Mouse (Mus musculus): Measurements from ENCODE around the gene 4930404N11Rik. TPM values are rescaled to one million over a fixed set of nuclear protein-coding genes. Genes with fewer than 3 reads are reported as not detected.

Gene 4930404N11Rik
- polyA plus RNA-seq, 2 experiments, result 0.37 to 0.43 TPM

GRCm38 (mm10) chr10:81385603-81386306 is 20.1 kb upstream of the 4930404N11Rik start:
- ATAC-seq (ENCODE audit: low FRiP score, low read depth) (no peak), DNase-seq (ENCODE audit: low spot score) (no peak)
- Histone ChIP-seq H3K36me3 (ENCODE audit: control insufficient read depth, insufficient read depth, low read length) (peaks cover 38% of the 10 kb centered on the region), H3K9me3 (ENCODE audit: control insufficient read depth, low read length) (no peaks in the 10 kb centered on the region), H3K27me3 (ENCODE audit: control insufficient read depth, insufficient read depth, low read length) (no peaks in the 10 kb centered on the region), H3K4me1 (ENCODE audit: control insufficient read depth, insufficient read depth, low read length) (peaks cover 10% of the 10 kb centered on the region), H3K27ac (replicated peaks; ENCODE audit: low read depth, low read length) (no peak overlapping the region), H3K4me3 (replicated peaks; ENCODE audit: low read length) (peak overlapping the region; percentile 94; the same call in 1 of the 2 replicates), H3K4me2 (replicated peaks; ENCODE audit: low read depth, low read length, severe bottlenecking) (peak overlapping the region; percentile 86; the same call in 1 of the 2 replicates), H3K9ac (ENCODE audit: low read depth, low read length, severe bottlenecking) (no peak overlapping the region)
- WGBS, result 88% methylated on average over 19 of the region's 22 CpGs
- no peak for TF ChIP-seq POLR2A (IDR thresholded peaks at IDR 0.05; ENCODE audit: borderline replicate concordance, extremely low read depth, insufficient read depth, insufficient read length)

GRCm38 (mm10) chr10:81384605-81384982 is 19.0 kb upstream of the 4930404N11Rik start:
- H3K9me3 ChIP-seq (ENCODE audit: control insufficient read depth, low read length), result no peaks in the 10 kb centered on the region
- peaks cover 10% of the 10 kb centered on the region for H3K4me1 ChIP-seq (ENCODE audit: control insufficient read depth, insufficient read depth, low read length)
- H3K36me3 ChIP-seq (ENCODE audit: control insufficient read depth, insufficient read depth, low read length), result peaks cover 38% of the 10 kb centered on the region
- ATAC-seq (ENCODE audit: low FRiP score, low read depth) (peak; percentile 13; the same call in 1 of the 2 replicates), DNase-seq (ENCODE audit: low spot score) (no peak)
- peak overlapping the region; percentile 86 for H3K4me2 ChIP-seq (replicated peaks; ENCODE audit: low read depth, low read length, severe bottlenecking)
- WGBS, result 6% methylated on average over 19 of the region's 19 CpGs
- no peak for TF ChIP-seq POLR2A (IDR thresholded peaks at IDR 0.05; ENCODE audit: borderline replicate concordance, extremely low read depth, insufficient read depth, insufficient read length)
- H3K27ac ChIP-seq (replicated peaks; ENCODE audit: low read depth, low read length), result peak overlapping the region; percentile 78
- peak overlapping the region; percentile 84 for H3K9ac ChIP-seq (ENCODE audit: low read depth, low read length, severe bottlenecking)
- H3K27me3 ChIP-seq (ENCODE audit: control insufficient read depth, insufficient read depth, low read length), result no peaks in the 10 kb centered on the region
- H3K4me3 ChIP-seq (replicated peaks; ENCODE audit: low read length), result peak overlapping the region; percentile 94

- ATAC-seq (ENCODE audit: low FRiP score, low read depth) (peak; percentile 93), DNase-seq (ENCODE audit: low spot score) (peak; percentile 98)
- H3K27ac ChIP-seq (replicated peaks; ENCODE audit: low read depth, low read length), result peak within 1 kb of the TSS; percentile 78
- H3K9ac ChIP-seq (ENCODE audit: low read depth, low read length, severe bottlenecking), result peak within 1 kb of the TSS; percentile 84
- peak within 1 kb of the TSS; percentile 94 for H3K4me3 ChIP-seq (replicated peaks; ENCODE audit: low read length)
- TF ChIP-seq POLR2A (IDR thresholded peaks at IDR 0.05; ENCODE audit: borderline replicate concordance, extremely low read depth, insufficient read depth, insufficient read length), result peak; percentile 84; the same call in 1 of the 2 replicates
- H3K27me3 ChIP-seq (ENCODE audit: control insufficient read depth, insufficient read depth, low read length), result no peaks in the 10 kb centered on the region
- H3K4me2 ChIP-seq (replicated peaks; ENCODE audit: low read depth, low read length, severe bottlenecking), result peak within 1 kb of the TSS; percentile 86
- 6% methylated on average over 52 of the region's 54 CpGs for WGBS
- peaks cover 8% of the 10 kb centered on the region for H3K4me1 ChIP-seq (ENCODE audit: control insufficient read depth, insufficient read depth, low read length)
- H3K36me3 ChIP-seq (ENCODE audit: control insufficient read depth, insufficient read depth, low read length), result peaks cover 34% of the 10 kb centered on the region
- no peaks in the 10 kb centered on the region for H3K9me3 ChIP-seq (ENCODE audit: control insufficient read depth, low read length)
Observed at GRCm38 (mm10) chr10:81383802-81384604, 18.4 kb upstream of the 4930404N11Rik start, which contains the start of the genes Dohh and Gm48551. TSS of gene Dohh (plus strand) at chr10:81384428. TSS of gene Gm48551 (plus strand) at chr10:81384466.

- DNase-seq (ENCODE audit: low spot score), result no peak
- no peak for ATAC-seq (ENCODE audit: low FRiP score, low read depth)
- H3K4me1 ChIP-seq (ENCODE audit: control insufficient read depth, insufficient read depth, low read length), result peaks cover 14% of the 10 kb centered on the region
- no peak overlapping the region for H3K4me2 ChIP-seq (replicated peaks; ENCODE audit: low read depth, low read length, severe bottlenecking)
- H3K9me3 ChIP-seq (ENCODE audit: control insufficient read depth, low read length), result no peaks in the 10 kb centered on the region
- no peak overlapping the region for H3K9ac ChIP-seq (ENCODE audit: low read depth, low read length, severe bottlenecking)
- no peak overlapping the region for H3K27ac ChIP-seq (replicated peaks; ENCODE audit: low read depth, low read length)
- 80% methylated on average over 5 of the region's 5 CpGs for WGBS
- no peak for TF ChIP-seq POLR2A (IDR thresholded peaks at IDR 0.05; ENCODE audit: borderline replicate concordance, extremely low read depth, insufficient read depth, insufficient read length)
- no peak overlapping the region for H3K4me3 ChIP-seq (replicated peaks; ENCODE audit: low read length)
- peaks cover 15% of the 10 kb centered on the region for H3K36me3 ChIP-seq (ENCODE audit: control insufficient read depth, insufficient read depth, low read length)
- no peaks in the 10 kb centered on the region for H3K27me3 ChIP-seq (ENCODE audit: control insufficient read depth, insufficient read depth, low read length)
Observed at GRCm38 (mm10) chr10:81382039-81382438, 16.4 kb upstream of the 4930404N11Rik start.

GRCm38 (mm10) chr10:81379809-81380378 is 14.3 kb upstream of the 4930404N11Rik start:
- Histone ChIP-seq H3K9ac (ENCODE audit: low read depth, low read length, severe bottlenecking) (no peak overlapping the region), H3K4me3 (replicated peaks; ENCODE audit: low read length) (no peak overlapping the region), H3K4me1 (ENCODE audit: control insufficient read depth, insufficient read depth, low read length) (peaks cover 16% of the 10 kb centered on the region), H3K36me3 (ENCODE audit: control insufficient read depth, insufficient read depth, low read length) (peaks cover 7% of the 10 kb centered on the region), H3K9me3 (ENCODE audit: control insufficient read depth, low read length) (no peaks in the 10 kb centered on the region), H3K4me2 (replicated peaks; ENCODE audit: low read depth, low read length, severe bottlenecking) (no peak overlapping the region), H3K27ac (replicated peaks; ENCODE audit: low read depth, low read length) (no peak overlapping the region), H3K27me3 (ENCODE audit: control insufficient read depth, insufficient read depth, low read length) (no peaks in the 10 kb centered on the region)
- 90% methylated on average over 6 of the region's 6 CpGs for WGBS
- DNase-seq (ENCODE audit: low spot score), result no peak
- TF ChIP-seq POLR2A (IDR thresholded peaks at IDR 0.05; ENCODE audit: borderline replicate concordance, extremely low read depth, insufficient read depth, insufficient read length), result no peak
- no peak for ATAC-seq (ENCODE audit: low FRiP score, low read depth)

Measured in limb, embryonic 14.5 days (tissue).